Mouse (Mus musculus) liver, adult 2 months (tissue): Measurements from ENCODE around the gene March8.

Experiments used
- CTCF ChIP-seq: fragments of 200-500 bp; IDR thresholded peaks from 2 replicates; pipeline ENCODE4 v1.5.1; 2011; ENCODE audit warnings: low read depth, low read length, control low read depth
- POLR2A ChIP-seq: fragments of 200-500 bp; IDR thresholded peaks from 2 replicates; pipeline ENCODE4 v1.6.1; 2011; ENCODE audit warnings: low read length, control low read depth; ENCODE audit not compliant: insufficient read depth; ENCODE audit errors: extremely low read depth

GRCm38 (mm10) chr6:116407956-116408657, 70.3 kb downstream of the March8 start:
- no peak for TF ChIP-seq CTCF
- TF ChIP-seq POLR2A = no peak
